Mouse (Mus musculus) forebrain, embryonic 11.5 days (tissue): ENCODE results near the gene Trub2. TPM values are rescaled to one million over a fixed set of nuclear protein-coding genes. Genes with fewer than 3 reads are reported as not detected.

Source experiments
- ATAC-seq: fragments of 200-750 bp; cut with Nextera tagmentation; replicated peaks from 2 replicates; pipeline ENCODE4 v1.8.0; 2017; ENCODE audit warnings: moderate TSS enrichment; ENCODE audit not compliant: low FRiP score
- DNase-seq: peaks from one replicate; pipeline ENCODE4 v3.0.0-alpha.2; 2017; ENCODE audit warnings: low spot score
- H3K27ac ChIP-seq: fragments of 300-500 bp; sonication (generic); 2 replicates; pipeline ENCODE4 v1.5.1; 2014; ENCODE audit warnings: low read depth, low read length
- H3K27me3 ChIP-seq: fragments of 300-500 bp; sonication (generic); 2 replicates; pipeline ENCODE4 v1.6.1; 2014; ENCODE audit warnings: mild to moderate bottlenecking, low read length, mixed read lengths; ENCODE audit not compliant: control insufficient read depth, insufficient read depth
- H3K36me3 ChIP-seq: fragments of 300-500 bp; sonication (generic); 2 replicates; pipeline ENCODE4 v1.6.1; 2014; ENCODE audit warnings: mild to moderate bottlenecking, low read length, moderate library complexity, mixed read lengths; ENCODE audit not compliant: control insufficient read depth, insufficient read depth
- H3K4me1 ChIP-seq: fragments of 300-500 bp; sonication (generic); replicated peaks from 2 replicates; pipeline ENCODE4 v1.6.1; 2014; ENCODE audit warnings: low read length, mixed read lengths; ENCODE audit not compliant: control insufficient read depth, insufficient read depth
- H3K4me2 ChIP-seq: fragments of 300-500 bp; sonication (generic); 2 replicates; pipeline ENCODE4 v1.6.1; 2014; ENCODE audit warnings: low read depth, mild to moderate bottlenecking, low read length, moderate library complexity, mixed read lengths; ENCODE audit not compliant: severe bottlenecking
- H3K4me3 ChIP-seq: fragments of 300-500 bp; sonication (generic); 2 replicates; pipeline ENCODE4 v1.5.1; 2014; ENCODE audit warnings: low read depth, low read length
- H3K9ac ChIP-seq: fragments of 300-500 bp; sonication (generic); 2 replicates; pipeline ENCODE4 v1.6.1; 2014; ENCODE audit warnings: low read length
- H3K9me3 ChIP-seq: fragments of 300-500 bp; sonication (generic); 2 replicates; pipeline ENCODE4 v1.6.1; 2016; ENCODE audit warnings: low read length, mixed read lengths; ENCODE audit not compliant: control insufficient read depth
- WGBS: fragments of 180-500 bp; shearing (Covaris S2); extraction: QIAGEN DNeasy Blood & Tissue Kit; methylation state at CpG from one replicate; pipeline ENCODE4 v1.1.7; 2014; 5-methylcytosine and 5-hydroxymethylcytosine counted together
- polyA plus RNA-seq: library from polyadenylated mRNA; unstranded; fragments of >200 nt; fragmentation: Nextera tagmentation; extraction: Ambion mirVana; gene quantifications from 2 replicates; pipeline ENCODE4 v1.2.1, GENCODE M21; 2014

Trub2 gene
- polyA plus RNA-seq, 1 experiment from 2014 or later = 35.0 TPM

GRCm38 (mm10) chr2:29724664-29725365 is 63.5 kb downstream of the Trub2 start:
- no peak overlapping the region for H3K27ac ChIP-seq
- H3K27me3 ChIP-seq = no peaks in the 10 kb centered on the region
- H3K4me2 ChIP-seq = no peak overlapping the region
- no peak overlapping the region for H3K4me3 ChIP-seq
- H3K36me3 ChIP-seq = no peaks in the 10 kb centered on the region; the same call in 1 of the 2 replicates
- ATAC-seq (no peak), DNase-seq (no peak)
- H3K9ac ChIP-seq = no peak overlapping the region
- WGBS = 84% methylated on average over 5 of the region's 5 CpGs
- no peaks in the 10 kb centered on the region for H3K4me1 ChIP-seq
- no peaks in the 10 kb centered on the region for H3K9me3 ChIP-seq

GRCm38 (mm10) chr2:29723132-29723531 is 65.2 kb downstream of the Trub2 start:
- Histone ChIP-seq H3K4me2 (no peak overlapping the region), H3K27ac (no peak overlapping the region), H3K36me3 (no peaks in the 10 kb centered on the region; the same call in 1 of the 2 replicates), H3K27me3 (no peaks in the 10 kb centered on the region), H3K4me1 (no peaks in the 10 kb centered on the region), H3K4me3 (no peak overlapping the region), H3K9ac (no peak overlapping the region), H3K9me3 (no peaks in the 10 kb centered on the region)
- no peak for ATAC-seq
- DNase-seq = no peak
- WGBS = 94% methylated on average over 3 of the region's 3 CpGs

GRCm38 (mm10) chr2:29718581-29718980 is 69.7 kb downstream of the Trub2 start:
- Histone ChIP-seq H3K4me2 (no peak overlapping the region), H3K4me3 (no peak overlapping the region), H3K27ac (no peak overlapping the region), H3K9ac (no peak overlapping the region), H3K27me3 (no peaks in the 10 kb centered on the region), H3K4me1 (0 out of 2 replicates have a peak, but pooled peaks cover 2% of the 10 kb centered on the region), H3K36me3 (no peaks in the 10 kb centered on the region), H3K9me3 (no peaks in the 10 kb centered on the region)
- DNase-seq = no peak
- ATAC-seq = no peak
- 92% methylated on average over 5 of the region's 5 CpGs for WGBS

GRCm38 (mm10) chr2:29716691-29717090 is 71.6 kb downstream of the Trub2 start:
- no peaks in the 10 kb centered on the region for H3K9me3 ChIP-seq
- WGBS = 20% methylated on average over 6 of the region's 6 CpGs
- H3K4me2 ChIP-seq = no peak overlapping the region
- DNase-seq (peak; percentile 74), ATAC-seq (no peak)
- H3K4me3 ChIP-seq = no peak overlapping the region
- 0 out of 2 replicates have a peak, but pooled peaks cover 2% of the 10 kb centered on the region for H3K4me1 ChIP-seq
- peak overlapping the region; percentile 46; the same call in 1 of the 2 replicates for H3K27ac ChIP-seq
- no peak overlapping the region for H3K9ac ChIP-seq
- H3K36me3 ChIP-seq = no peaks in the 10 kb centered on the region
- no peaks in the 10 kb centered on the region for H3K27me3 ChIP-seq

GRCm38 (mm10) chr2:29716143-29716542 is 72.2 kb downstream of the Trub2 start:
- no peaks in the 10 kb centered on the region for H3K9me3 ChIP-seq
- ATAC-seq (no peak), DNase-seq (no peak)
- H3K4me2 ChIP-seq = no peak overlapping the region
- no peak overlapping the region; the same call in 1 of the 2 replicates for H3K9ac ChIP-seq
- H3K4me3 ChIP-seq = no peak overlapping the region
- H3K36me3 ChIP-seq = no peaks in the 10 kb centered on the region
- 51% methylated on average over 7 of the region's 7 CpGs for WGBS
- 0 out of 2 replicates have a peak, but pooled peaks cover 2% of the 10 kb centered on the region for H3K4me1 ChIP-seq
- no peaks in the 10 kb centered on the region for H3K27me3 ChIP-seq
- peak overlapping the region; percentile 46 for H3K27ac ChIP-seq

- 94% methylated on average over 5 of the region's 5 CpGs for WGBS
- ATAC-seq = no peak
- no peaks in the 10 kb centered on the region for H3K36me3 ChIP-seq
- H3K9me3 ChIP-seq = no peaks in the 10 kb centered on the region
- 0 out of 2 replicates have a peak, but pooled peaks cover 2% of the 10 kb centered on the region for H3K4me1 ChIP-seq
- no peak overlapping the region for H3K9ac ChIP-seq
- H3K4me2 ChIP-seq = no peak overlapping the region
- no peak overlapping the region for H3K4me3 ChIP-seq
- no peak for DNase-seq
- H3K27ac ChIP-seq = no peak overlapping the region
- no peaks in the 10 kb centered on the region for H3K27me3 ChIP-seq
Measured at GRCm38 (mm10) chr2:29714127-29714526, 74.2 kb downstream of the Trub2 start.

GRCm38 (mm10) chr2:29713501-29713900 is 74.8 kb downstream of the Trub2 start:
- WGBS = 100% methylated on average over 1 of the region's 2 CpGs
- Histone ChIP-seq H3K4me3 (no peak overlapping the region), H3K27me3 (no peaks in the 10 kb centered on the region), H3K9me3 (no peaks in the 10 kb centered on the region), H3K4me1 (0 out of 2 replicates have a peak, but pooled peaks cover 2% of the 10 kb centered on the region), H3K9ac (no peak overlapping the region), H3K36me3 (no peaks in the 10 kb centered on the region), H3K4me2 (no peak overlapping the region), H3K27ac (no peak overlapping the region)
- ATAC-seq (no peak), DNase-seq (no peak)

GRCm38 (mm10) chr2:29711877-29712276 is 76.4 kb downstream of the Trub2 start:
- Histone ChIP-seq H3K4me2 (no peak overlapping the region), H3K27me3 (no peaks in the 10 kb centered on the region), H3K9ac (no peak overlapping the region), H3K4me3 (no peak overlapping the region), H3K9me3 (no peaks in the 10 kb centered on the region), H3K4me1 (0 out of 2 replicates have a peak, but pooled peaks cover 2% of the 10 kb centered on the region), H3K36me3 (peaks cover 4% of the 10 kb centered on the region; the same call in 1 of the 2 replicates), H3K27ac (no peak overlapping the region)
- WGBS = 92% methylated on average over 5 of the region's 5 CpGs
- ATAC-seq (no peak), DNase-seq (no peak)
